Mouse (Mus musculus) heart, embryonic 10.5 days (tissue): ENCODE data around the gene Mrc1. TPM values are rescaled to one million over a fixed set of nuclear protein-coding genes. Genes with fewer than 3 reads are reported as not detected.

Experiments
- DNase-seq: peaks from one replicate; pipeline ENCODE4 v3.0.0-alpha.2; 2017; ENCODE audit warnings: low spot score
- H3K27ac ChIP-seq: fragments of 300-500 bp; sonication (generic); 2 replicates; pipeline ENCODE4 v1.5.1; 2016; ENCODE audit warnings: mild to moderate bottlenecking
- H3K27me3 ChIP-seq: fragments of 300-500 bp; sonication (generic); 2 replicates; pipeline ENCODE4 v1.6.1; 2016; ENCODE audit warnings: mild to moderate bottlenecking; ENCODE audit not compliant: poor library complexity, insufficient read depth, severe bottlenecking
- H3K36me3 ChIP-seq: fragments of 300-500 bp; sonication (generic); 2 replicates; pipeline ENCODE4 v1.6.1; 2016; ENCODE audit warnings: mild to moderate bottlenecking, moderate library complexity
- H3K4me1 ChIP-seq: fragments of 300-500 bp; sonication (generic); 2 replicates; pipeline ENCODE4 v1.6.1; 2016; ENCODE audit warnings: mild to moderate bottlenecking
- H3K4me3 ChIP-seq: fragments of 300-500 bp; sonication (generic); 2 replicates; pipeline ENCODE4 v1.5.1; 2016; ENCODE audit warnings: mild to moderate bottlenecking, moderate library complexity
- H3K9me3 ChIP-seq: fragments of 300-500 bp; sonication (generic); 2 replicates; pipeline ENCODE4 v1.6.1; 2016; ENCODE audit warnings: mild to moderate bottlenecking, moderate library complexity
- WGBS: fragments of 180-500 bp; shearing (Covaris S2); methylation state at CpG from one replicate; pipeline ENCODE4 v1.1.7; 2016; 5-methylcytosine and 5-hydroxymethylcytosine counted together
- polyA plus RNA-seq: library from polyadenylated mRNA; unstranded; fragments of >200 nt; fragmentation: Nextera tagmentation; extraction: Ambion mirVana; gene quantifications from 2 replicates; pipeline ENCODE4 v1.2.1, GENCODE M21; 2016

The Mrc1 gene
- polyA plus RNA-seq, 1 experiment from 2014 or later = 1.6 TPM

- H3K27ac ChIP-seq = no peak overlapping the region
- no peaks in the 10 kb centered on the region for H3K9me3 ChIP-seq
- no peak overlapping the region for H3K4me3 ChIP-seq
These were observed 29.2 kb downstream of the Mrc1 start for GRCm38 (mm10) chr2:14258345-14258850.

GRCm38 (mm10) chr2:14262090-14262489 is 32.9 kb downstream of the Mrc1 start:
- no peak for DNase-seq
- Histone ChIP-seq H3K36me3 (no peaks in the 10 kb centered on the region), H3K27ac (no peak overlapping the region), H3K27me3 (no peaks in the 10 kb centered on the region), H3K4me3 (no peak overlapping the region), H3K4me1 (no peaks in the 10 kb centered on the region), H3K9me3 (no peaks in the 10 kb centered on the region)
- WGBS = 75% methylated on average over 1 of the region's 1 CpGs

More at GRCm38 (mm10) chr2:14258345-14258850, 29.2 kb downstream of the Mrc1 start:
- Histone ChIP-seq H3K4me1 (no peaks in the 10 kb centered on the region), H3K27me3 (no peaks in the 10 kb centered on the region), H3K36me3 (no peaks in the 10 kb centered on the region)
- DNase-seq = no peak

GRCm38 (mm10) chr2:14269160-14269559 is 40.0 kb downstream of the Mrc1 start:
- Histone ChIP-seq H3K27me3 (no peaks in the 10 kb centered on the region), H3K9me3 (no peaks in the 10 kb centered on the region), H3K4me3 (no peak overlapping the region), H3K4me1 (no peaks in the 10 kb centered on the region), H3K36me3 (no peaks in the 10 kb centered on the region), H3K27ac (no peak overlapping the region)
- DNase-seq = no peak
- 72% methylated on average over 1 of the region's 1 CpGs for WGBS

- Histone ChIP-seq H3K4me1 (no peaks in the 10 kb centered on the region), H3K27me3 (no peaks in the 10 kb centered on the region), H3K4me3 (no peak overlapping the region), H3K36me3 (no peaks in the 10 kb centered on the region), H3K27ac (no peak overlapping the region), H3K9me3 (no peaks in the 10 kb centered on the region)
- WGBS = 68% methylated on average over 1 of the region's 1 CpGs
- no peak for DNase-seq
These were observed 42.9 kb downstream of the Mrc1 start for GRCm38 (mm10) chr2:14272088-14272487.

- 77% methylated on average over 5 of the region's 5 CpGs for WGBS
- H3K4me1 ChIP-seq = no peaks in the 10 kb centered on the region
- no peak overlapping the region for H3K27ac ChIP-seq
- no peaks in the 10 kb centered on the region for H3K9me3 ChIP-seq
- H3K4me3 ChIP-seq = no peak overlapping the region
- no peak for DNase-seq
- no peaks in the 10 kb centered on the region for H3K27me3 ChIP-seq
- H3K36me3 ChIP-seq = no peaks in the 10 kb centered on the region
These were observed 46.6 kb downstream of the Mrc1 start for GRCm38 (mm10) chr2:14275796-14276195.

GRCm38 (mm10) chr2:14279256-14279655 is 50.1 kb downstream of the Mrc1 start:
- WGBS = 81% methylated on average over 2 of the region's 2 CpGs
- H3K27me3 ChIP-seq = no peaks in the 10 kb centered on the region
- H3K27ac ChIP-seq = no peak overlapping the region
- H3K36me3 ChIP-seq = no peaks in the 10 kb centered on the region
- DNase-seq = no peak
- no peak overlapping the region for H3K4me3 ChIP-seq
- no peaks in the 10 kb centered on the region for H3K9me3 ChIP-seq
- no peaks in the 10 kb centered on the region for H3K4me1 ChIP-seq

- 75% methylated on average over 6 of the region's 6 CpGs for whole genome bisulfite sequencing
- Histone ChIP-seq H3K9me3 (no peaks in the 10 kb centered on the region), H3K4me3 (no peak overlapping the region), H3K4me1 (no peaks in the 10 kb centered on the region), H3K27ac (no peak overlapping the region), H3K36me3 (no peaks in the 10 kb centered on the region), H3K27me3 (no peaks in the 10 kb centered on the region)
- no peak for DNase-seq
These were observed 50.6 kb downstream of the Mrc1 start for GRCm38 (mm10) chr2:14279795-14280194.

GRCm38 (mm10) chr2:14295334-14295733 is 66.1 kb downstream of the Mrc1 start:
- Histone ChIP-seq H3K9me3 (no peaks in the 10 kb centered on the region), H3K4me3 (no peak overlapping the region), H3K4me1 (no peaks in the 10 kb centered on the region), H3K36me3 (no peaks in the 10 kb centered on the region), H3K27ac (no peak overlapping the region), H3K27me3 (no peaks in the 10 kb centered on the region)
- WGBS = 46% methylated on average over 5 of the region's 5 CpGs
- DNase-seq = peak; percentile 88

- WGBS = 80% methylated on average over 4 of the region's 4 CpGs
- Histone ChIP-seq H3K9me3 (no peaks in the 10 kb centered on the region), H3K4me1 (no peaks in the 10 kb centered on the region), H3K4me3 (no peak overlapping the region), H3K36me3 (no peaks in the 10 kb centered on the region), H3K27me3 (no peaks in the 10 kb centered on the region), H3K27ac (no peak overlapping the region)
- DNase-seq = no peak
These were observed 83.6 kb downstream of the Mrc1 start for GRCm38 (mm10) chr2:14312505-14313380.

- no peaks in the 10 kb centered on the region for H3K4me1 ChIP-seq
- H3K9me3 ChIP-seq = no peaks in the 10 kb centered on the region
- no peak overlapping the region for H3K27ac ChIP-seq
- 80% methylated on average over 3 of the region's 3 CpGs for WGBS
- H3K36me3 ChIP-seq = no peaks in the 10 kb centered on the region
- H3K4me3 ChIP-seq = no peak overlapping the region
- no peak for DNase-seq
- H3K27me3 ChIP-seq = no peaks in the 10 kb centered on the region
These were observed 85.9 kb downstream of the Mrc1 start for GRCm38 (mm10) chr2:14315113-14315512.

GRCm38 (mm10) chr2:14341652-14342308 is 112.6 kb downstream of the Mrc1 start:
- Histone ChIP-seq H3K27ac (no peak overlapping the region), H3K4me1 (peaks cover 4% of the 10 kb centered on the region; the same call in 1 of the 2 replicates), H3K4me3 (no peak overlapping the region), H3K36me3 (no peaks in the 10 kb centered on the region), H3K9me3 (no peaks in the 10 kb centered on the region), H3K27me3 (no peaks in the 10 kb centered on the region)
- DNase-seq = no peak
- WGBS = 73% methylated on average over 14 of the region's 14 CpGs

- Histone ChIP-seq H3K36me3 (no peaks in the 10 kb centered on the region), H3K4me3 (no peak overlapping the region), H3K9me3 (no peaks in the 10 kb centered on the region), H3K27me3 (no peaks in the 10 kb centered on the region), H3K4me1 (peaks cover 4% of the 10 kb centered on the region; the same call in 1 of the 2 replicates), H3K27ac (no peak overlapping the region)
- WGBS = 83% methylated on average over 8 of the region's 8 CpGs
- DNase-seq = no peak
These were observed 113.2 kb downstream of the Mrc1 start for GRCm38 (mm10) chr2:14342309-14342839.
